Mouse (Mus musculus) ES-Bruce4 (cell line): ENCODE measurements around the gene Inpp5k.

Source experiments
- CTCF ChIP-seq: IDR thresholded peaks from one replicate; pipeline ENCODE4 v1.8.1; 2011; ENCODE audit warnings: low read depth, low read length
- EP300 ChIP-seq: IDR thresholded peaks from 2 replicates; pipeline ENCODE4 v1.6.1; 2011; ENCODE audit warnings: low read depth, low read length; ENCODE audit not compliant: insufficient read depth
- POLR2A ChIP-seq: IDR thresholded peaks from one replicate; pipeline ENCODE4 v1.8.1; 2011; ENCODE audit warnings: low read length; ENCODE audit not compliant: insufficient read depth

DNA sequence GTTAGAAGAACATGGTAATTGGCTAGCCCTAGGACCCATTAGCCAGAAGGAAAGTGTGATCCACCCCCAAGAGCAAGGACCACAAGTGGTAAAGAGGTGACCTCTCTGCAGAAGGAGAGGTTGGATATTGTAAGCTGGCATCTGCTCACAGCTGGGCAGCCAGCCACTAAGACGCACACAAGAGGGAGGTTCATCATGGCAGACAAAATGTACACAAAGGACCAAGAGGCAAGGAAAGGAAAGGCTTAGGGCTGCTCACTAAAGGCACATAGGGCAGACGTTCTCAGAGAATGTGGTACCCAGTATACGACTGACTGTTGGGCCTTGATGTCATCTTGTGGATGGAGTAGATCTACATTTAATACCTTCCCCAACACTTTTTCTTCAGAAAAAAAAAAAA lies 44.1 kb downstream of the Inpp5k start:
- TF ChIP-seq EP300 (no peak), POLR2A (no peak), CTCF (no peak)
